Mouse (Mus musculus) cortical plate, adult 2 months (tissue): Measurements from ENCODE around the gene Nedd9.

Experiments
- CTCF ChIP-seq: fragments of 200-500 bp; IDR thresholded peaks from 2 replicates; pipeline ENCODE4 v1.5.1; 2011; ENCODE audit warnings: mild to moderate bottlenecking, control low read depth, low read length; ENCODE audit not compliant: insufficient read depth; ENCODE audit errors: extremely low read depth
- POLR2A ChIP-seq: fragments of 200-500 bp; IDR thresholded peaks from 2 replicates; pipeline ENCODE4 v1.6.1; 2011; ENCODE audit warnings: mild to moderate bottlenecking, low read length, control low read depth; ENCODE audit not compliant: insufficient read depth; ENCODE audit errors: extremely low read depth

GRCm38 (mm10) chr13:41515749-41516148 is 28.6 kb upstream of the Nedd9 start:
- TF ChIP-seq CTCF (no peak), POLR2A (no peak)
